Mouse (Mus musculus) heart, postnatal 0 days (tissue): ENCODE measurements around the gene Fntb.

Experiments used
- CTCF ChIP-seq: IDR thresholded peaks from 2 replicates; pipeline ENCODE4 v1.5.1; 2016; ENCODE audit warnings: antibody characterized with exemption, control low read depth, low read depth
- EP300 ChIP-seq: IDR thresholded peaks from 2 replicates; pipeline ENCODE4 v1.6.1; 2016; ENCODE audit warnings: antibody characterized with exemption, low read depth

DNA sequence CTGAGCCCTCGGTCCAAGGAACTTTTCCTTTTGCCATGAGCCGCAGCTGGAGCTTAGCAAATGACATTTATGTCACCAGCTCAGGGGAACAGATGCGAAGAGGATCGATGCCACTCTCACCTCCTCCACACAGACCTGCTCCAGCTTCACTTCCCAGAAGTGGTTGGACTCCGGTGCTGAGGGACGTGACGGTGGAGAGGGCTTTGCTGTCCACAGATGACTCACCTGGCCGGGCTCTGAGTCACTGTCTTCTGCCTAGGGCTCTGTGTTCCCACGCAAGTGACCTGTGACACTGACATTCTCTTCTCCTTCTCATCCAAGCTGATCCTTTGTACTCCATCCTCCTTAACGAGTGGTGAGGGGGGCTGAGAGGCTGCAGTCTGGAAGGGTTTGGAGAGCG lies 98.3 kb downstream of the Fntb start:
- TF ChIP-seq CTCF = no peak
- TF ChIP-seq EP300 = no peak
